Mouse (Mus musculus): ENCODE results near the gene Stard3nl. TPM values are rescaled to one million over a fixed set of nuclear protein-coding genes. Genes with fewer than 3 reads are reported as not detected.
A peak's percentile ranks its signal among the peaks of the same experiment; 100 is the strongest.

The Stard3nl gene
- polyA plus RNA-seq, 1 experiment from 2014 or later = 219 TPM

GRCm38 (mm10) chr13:19410694-19411093, 15.1 kb upstream of the Stard3nl start:
- no peaks in the 10 kb centered on the region for H3K9me3 ChIP-seq (replicated peaks)
- no peak overlapping the region for H3K4me3 ChIP-seq (replicated peaks)
- H3K27me3 ChIP-seq (replicated peaks) = no peaks in the 10 kb centered on the region
- WGBS = 87% methylated on average over 4 of the region's 4 CpGs
- no peak overlapping the region for H3K9ac ChIP-seq (replicated peaks)
- ATAC-seq (ENCODE audit: low FRiP score) = no peak
- H3K4me1 ChIP-seq = no peaks in the 10 kb centered on the region
- H3K36me3 ChIP-seq = no peaks in the 10 kb centered on the region
- H3K4me2 ChIP-seq = no peak overlapping the region
- H3K27ac ChIP-seq (replicated peaks) = no peak overlapping the region

DNA sequence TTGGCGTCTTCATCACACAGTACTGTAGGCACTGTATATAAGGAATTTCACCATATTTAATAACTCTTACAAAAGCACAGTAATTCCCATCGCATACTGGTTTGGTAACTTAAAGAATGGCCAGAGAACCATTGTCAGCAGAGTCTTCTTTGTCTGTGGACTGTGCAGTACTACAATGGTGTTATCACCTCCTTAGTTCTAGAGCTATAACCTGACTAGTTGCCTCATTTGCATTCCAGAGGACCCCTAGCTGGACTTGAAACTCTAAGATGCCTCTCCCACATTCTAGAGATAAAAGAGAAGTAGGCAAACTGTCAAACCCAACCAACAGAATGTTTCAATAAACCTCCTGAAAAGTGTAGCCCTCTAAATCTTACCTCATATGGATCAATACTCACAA, 12.4 kb upstream of the Stard3nl start:
- no peak overlapping the region for H3K4me2 ChIP-seq
- 94% methylated on average over 2 of the region's 2 CpGs for WGBS

DNA sequence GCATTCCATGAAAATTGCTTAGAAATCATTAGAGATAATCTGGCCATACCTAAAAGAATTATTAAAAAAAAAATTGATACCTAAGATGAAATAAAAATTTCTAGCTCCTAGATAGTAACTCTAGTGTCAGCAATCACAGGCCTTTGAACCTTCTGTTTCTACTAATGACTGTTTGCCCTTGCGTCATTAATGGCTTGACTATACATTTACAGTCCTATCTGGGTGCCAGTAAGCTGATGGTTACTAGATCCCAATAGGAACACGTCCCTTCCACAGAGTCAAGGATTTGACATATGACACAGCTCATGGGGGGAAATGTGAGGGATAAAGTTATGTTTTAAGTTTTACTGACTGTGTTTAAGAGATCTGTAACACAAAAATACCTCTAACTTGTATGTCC, 9.0 kb upstream of the Stard3nl start:
- Histone ChIP-seq H3K4me2 (no peak overlapping the region), H3K4me3 (replicated peaks) (no peak overlapping the region), H3K9ac (replicated peaks) (no peak overlapping the region), H3K4me1 (no peaks in the 10 kb centered on the region), H3K36me3 (no peaks in the 10 kb centered on the region), H3K9me3 (replicated peaks) (no peaks in the 10 kb centered on the region), H3K27ac (replicated peaks) (no peak overlapping the region), H3K27me3 (replicated peaks) (no peaks in the 10 kb centered on the region)
- WGBS = 79% methylated on average over 2 of the region's 2 CpGs
- ATAC-seq (ENCODE audit: low FRiP score) = no peak

More for the DNA sequence above, 12.4 kb upstream of the Stard3nl start:
- Histone ChIP-seq H3K9me3 (replicated peaks) (no peaks in the 10 kb centered on the region), H3K36me3 (no peaks in the 10 kb centered on the region), H3K27me3 (replicated peaks) (no peaks in the 10 kb centered on the region), H3K9ac (replicated peaks) (no peak overlapping the region), H3K4me3 (replicated peaks) (no peak overlapping the region), H3K27ac (replicated peaks) (no peak overlapping the region), H3K4me1 (no peaks in the 10 kb centered on the region)
- no peak for ATAC-seq (ENCODE audit: low FRiP score)

DNA sequence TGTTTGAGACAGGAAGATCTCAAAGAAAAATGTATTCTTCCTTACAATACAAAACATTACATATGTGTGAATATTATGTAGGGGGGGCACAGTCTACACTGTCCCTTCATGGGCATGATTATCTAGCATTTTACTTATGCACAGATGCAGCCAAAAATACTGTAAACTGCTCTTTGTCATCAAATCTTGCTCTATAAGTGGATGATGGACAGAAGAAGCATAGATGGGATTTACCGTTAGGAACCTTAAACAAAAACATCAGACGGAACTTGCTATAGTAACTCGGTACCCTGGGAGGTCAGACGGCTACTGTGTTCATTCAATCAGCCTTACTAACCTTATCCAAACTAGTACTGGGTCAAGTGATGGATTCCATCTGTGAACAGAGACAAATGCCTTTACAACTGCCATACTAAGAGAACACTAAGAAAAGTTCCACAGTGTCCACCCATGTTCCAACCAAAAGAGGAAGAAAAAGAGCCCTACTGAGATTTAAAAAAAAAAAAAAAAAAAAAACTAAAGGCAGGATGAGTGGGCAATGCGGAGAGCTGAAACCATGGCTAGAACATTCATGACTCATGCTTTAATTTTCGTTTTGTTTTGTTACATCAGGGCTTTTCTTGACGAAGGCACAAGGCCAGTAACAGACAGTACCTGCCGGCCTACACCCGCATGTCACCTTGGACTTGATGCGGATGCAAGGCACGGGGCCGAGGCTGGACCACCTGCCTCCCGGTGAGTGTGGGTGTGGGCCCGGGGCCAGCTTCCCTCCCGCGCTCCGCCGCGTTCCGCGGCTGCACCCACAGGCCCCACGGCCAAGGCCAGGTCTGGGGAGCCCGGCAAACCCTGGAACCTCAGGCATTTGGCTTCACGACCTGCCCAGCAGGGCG, 552 bp downstream of the Stard3nl start:
- H3K27ac ChIP-seq (replicated peaks) = peak overlapping the region; percentile 94
- peaks cover 35% of the 10 kb centered on the region for H3K4me1 ChIP-seq
- H3K27me3 ChIP-seq (replicated peaks) = no peaks in the 10 kb centered on the region
- H3K4me3 ChIP-seq (replicated peaks) = peak overlapping the region; percentile 92
- H3K9ac ChIP-seq (replicated peaks) = peak overlapping the region; percentile 96
- peak; percentile 85 for ATAC-seq (ENCODE audit: low FRiP score)
- no peaks in the 10 kb centered on the region for H3K9me3 ChIP-seq (replicated peaks)
- WGBS = under 1% methylated on average over 25 of the region's 25 CpGs
- H3K36me3 ChIP-seq = no peaks in the 10 kb centered on the region
- peak overlapping the region; percentile 65 for H3K4me2 ChIP-seq

- no peak overlapping the region for H3K27ac ChIP-seq (replicated peaks)
- no peaks in the 10 kb centered on the region for H3K36me3 ChIP-seq
- H3K9me3 ChIP-seq (replicated peaks) = no peaks in the 10 kb centered on the region
- WGBS = 74% methylated on average over 4 of the region's 4 CpGs
- H3K9ac ChIP-seq (replicated peaks) = peak overlapping the region; percentile 96
- no peak for ATAC-seq (ENCODE audit: low FRiP score)
- peak overlapping the region; percentile 26 for H3K4me3 ChIP-seq (replicated peaks)
- no peaks in the 10 kb centered on the region for H3K27me3 ChIP-seq (replicated peaks)
- peak overlapping the region; percentile 65 for H3K4me2 ChIP-seq
- peaks cover 35% of the 10 kb centered on the region for H3K4me1 ChIP-seq
Observed at GRCm38 (mm10) chr13:19394171-19394570, 1.4 kb downstream of the Stard3nl start.

DNA sequence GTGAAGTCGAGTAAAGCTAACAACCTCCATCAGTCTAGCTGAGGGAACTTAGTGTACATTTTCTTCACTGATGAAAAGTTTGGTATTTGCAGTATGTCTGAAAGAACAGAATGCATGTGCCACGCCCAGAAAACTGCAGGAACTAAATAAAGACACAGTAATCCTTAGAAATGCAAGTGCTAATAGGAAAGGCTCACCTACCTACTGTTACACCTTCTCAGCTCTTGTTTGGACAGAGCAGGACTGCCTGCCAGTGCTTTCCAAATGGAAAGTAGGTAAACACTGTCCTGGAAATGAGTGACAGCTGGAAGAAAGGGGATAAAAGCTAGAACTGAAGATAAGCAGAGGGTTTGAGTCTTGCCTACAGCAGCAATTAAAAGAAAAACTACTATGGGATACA, 1.9 kb downstream of the Stard3nl start:
- peak overlapping the region; percentile 65 for H3K4me2 ChIP-seq
- H3K9ac ChIP-seq (replicated peaks) = no peak overlapping the region
- no peak overlapping the region for H3K4me3 ChIP-seq (replicated peaks)
- no peak overlapping the region for H3K27ac ChIP-seq (replicated peaks)
- no peak for ATAC-seq (ENCODE audit: low FRiP score)
- H3K9me3 ChIP-seq (replicated peaks) = no peaks in the 10 kb centered on the region
- WGBS = 93% methylated on average over 2 of the region's 2 CpGs
- H3K4me1 ChIP-seq = peaks cover 35% of the 10 kb centered on the region
- H3K36me3 ChIP-seq = no peaks in the 10 kb centered on the region
- H3K27me3 ChIP-seq (replicated peaks) = no peaks in the 10 kb centered on the region

DNA sequence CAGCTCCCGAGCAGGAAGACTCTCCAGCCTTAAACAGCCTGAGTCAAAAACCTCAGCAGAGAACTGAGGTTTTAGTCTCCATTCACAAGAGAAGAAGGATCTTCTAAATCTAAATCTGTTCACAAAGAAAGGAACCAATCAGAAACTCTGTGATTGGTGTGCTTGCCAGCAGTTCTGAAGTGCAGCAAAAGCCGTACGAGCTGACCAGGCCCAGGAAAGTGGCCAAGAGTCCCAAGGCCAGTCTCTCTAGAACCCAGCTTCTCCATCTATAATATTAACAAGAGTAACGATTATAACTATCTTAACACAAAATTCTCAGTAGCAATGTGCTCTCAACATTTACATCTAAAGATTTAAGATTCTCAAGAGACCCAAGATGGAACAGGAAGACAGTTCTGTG, 4.0 kb downstream of the Stard3nl start:
- peaks cover 29% of the 10 kb centered on the region for H3K4me1 ChIP-seq
- no peak for ATAC-seq (ENCODE audit: low FRiP score)
- no peak overlapping the region for H3K27ac ChIP-seq (replicated peaks)
- WGBS = 81% methylated on average over 4 of the region's 4 CpGs
- no peaks in the 10 kb centered on the region for H3K27me3 ChIP-seq (replicated peaks)
- no peaks in the 10 kb centered on the region for H3K36me3 ChIP-seq
- H3K9me3 ChIP-seq (replicated peaks) = no peaks in the 10 kb centered on the region
- no peak overlapping the region for H3K9ac ChIP-seq (replicated peaks)
- no peak overlapping the region for H3K4me2 ChIP-seq
- no peak overlapping the region for H3K4me3 ChIP-seq (replicated peaks)

GRCm38 (mm10) chr13:19390296-19390695, 5.3 kb downstream of the Stard3nl start:
- no peak for ATAC-seq (ENCODE audit: low FRiP score)

GRCm38 (mm10) chr13:19389896-19390295, 5.7 kb downstream of the Stard3nl start:
- H3K27ac ChIP-seq (replicated peaks) = no peak overlapping the region
- H3K4me1 ChIP-seq = peaks cover 29% of the 10 kb centered on the region
- H3K36me3 ChIP-seq = no peaks in the 10 kb centered on the region
- H3K4me3 ChIP-seq (replicated peaks) = no peak overlapping the region
- H3K9me3 ChIP-seq (replicated peaks) = no peaks in the 10 kb centered on the region
- H3K27me3 ChIP-seq (replicated peaks) = no peaks in the 10 kb centered on the region
- 42% methylated on average over 12 of the region's 12 CpGs for WGBS
- no peak for ATAC-seq (ENCODE audit: low FRiP score)
- no peak overlapping the region for H3K9ac ChIP-seq (replicated peaks)
- H3K4me2 ChIP-seq = no peak overlapping the region

More at GRCm38 (mm10) chr13:19390296-19390695, 5.3 kb downstream of the Stard3nl start:
- no peak overlapping the region for H3K4me3 ChIP-seq (replicated peaks)
- WGBS = 54% methylated on average over 4 of the region's 4 CpGs
- no peaks in the 10 kb centered on the region for H3K27me3 ChIP-seq (replicated peaks)
- H3K4me1 ChIP-seq = peaks cover 29% of the 10 kb centered on the region
- no peak overlapping the region for H3K27ac ChIP-seq (replicated peaks)
- H3K9me3 ChIP-seq (replicated peaks) = no peaks in the 10 kb centered on the region
- no peaks in the 10 kb centered on the region for H3K36me3 ChIP-seq
- H3K4me2 ChIP-seq = no peak overlapping the region
- H3K9ac ChIP-seq (replicated peaks) = no peak overlapping the region

DNA sequence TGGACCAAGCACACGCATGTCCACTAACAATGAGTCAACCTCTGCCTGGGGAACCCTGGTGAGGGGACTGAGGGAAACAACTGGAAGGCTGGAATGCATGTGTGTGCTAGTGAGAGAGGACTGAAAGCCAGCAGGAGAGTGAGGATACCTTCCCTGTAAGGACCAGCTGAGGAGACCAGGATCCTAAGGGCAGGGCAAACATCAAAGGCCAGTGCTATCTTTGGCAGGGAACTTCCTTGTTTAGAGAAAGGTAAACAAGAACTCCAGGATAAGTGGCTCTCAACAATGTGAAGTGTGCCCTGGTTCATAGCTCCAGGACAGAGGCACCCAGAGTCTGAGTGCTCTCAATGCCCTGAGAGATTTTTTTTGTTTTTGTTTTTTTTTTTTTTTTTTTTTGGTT, 6.2 kb downstream of the Stard3nl start:
- Histone ChIP-seq H3K27me3 (replicated peaks) (no peaks in the 10 kb centered on the region), H3K4me1 (peaks cover 27% of the 10 kb centered on the region), H3K4me2 (no peak overlapping the region), H3K27ac (replicated peaks) (no peak overlapping the region), H3K9me3 (replicated peaks) (no peaks in the 10 kb centered on the region), H3K9ac (replicated peaks) (no peak overlapping the region), H3K36me3 (no peaks in the 10 kb centered on the region), H3K4me3 (replicated peaks) (no peak overlapping the region)
- 83% methylated on average over 1 of the region's 1 CpGs for WGBS
- no peak for ATAC-seq (ENCODE audit: low FRiP score)

GRCm38 (mm10) chr13:19385226-19385625, 10.4 kb downstream of the Stard3nl start:
- Histone ChIP-seq H3K36me3 (no peaks in the 10 kb centered on the region), H3K27ac (replicated peaks) (no peak overlapping the region), H3K4me2 (no peak overlapping the region), H3K4me3 (replicated peaks) (no peak overlapping the region), H3K9me3 (replicated peaks) (no peaks in the 10 kb centered on the region), H3K27me3 (replicated peaks) (no peaks in the 10 kb centered on the region), H3K9ac (replicated peaks) (no peak overlapping the region), H3K4me1 (0 out of 2 replicates have a peak, but pooled peaks cover 3% of the 10 kb centered on the region)
- WGBS = 96% methylated on average over 4 of the region's 4 CpGs
- no peak for ATAC-seq (ENCODE audit: low FRiP score)

DNA sequence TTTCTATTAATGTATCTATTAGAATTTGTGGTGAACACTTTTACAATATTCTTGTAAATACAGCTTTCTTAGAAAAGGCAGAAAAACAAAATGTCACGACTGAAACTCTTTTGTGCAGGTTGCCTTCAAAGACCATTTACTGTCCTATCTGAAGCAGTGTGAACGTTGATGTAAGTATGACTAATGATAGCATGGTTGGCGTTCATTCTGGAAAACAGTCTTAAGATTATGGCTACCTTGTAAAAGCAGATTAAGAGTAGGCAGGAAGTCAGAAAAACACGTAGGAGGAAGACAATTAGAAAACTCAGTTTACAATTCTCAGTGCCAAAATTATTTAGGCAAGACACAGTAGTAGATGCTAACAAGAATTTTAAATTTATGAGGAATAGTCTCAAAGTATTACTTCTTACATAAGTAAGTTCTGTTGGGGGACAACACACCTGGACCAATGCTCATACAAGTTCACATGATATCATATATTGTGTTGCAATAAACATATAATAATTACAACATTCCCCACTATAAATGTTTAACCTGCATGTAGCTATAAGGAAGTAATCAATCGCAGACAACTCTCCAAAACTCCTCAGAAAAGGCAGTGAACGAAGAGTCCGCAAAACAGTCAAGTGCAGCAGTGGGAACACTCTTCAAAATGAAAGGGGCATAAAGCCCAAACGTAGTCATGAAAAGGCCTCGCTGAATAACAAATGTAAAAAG, 14.3 kb downstream of the Stard3nl start:
- Histone ChIP-seq H3K9me3 (replicated peaks) (no peaks in the 10 kb centered on the region), H3K36me3 (no peaks in the 10 kb centered on the region), H3K4me2 (no peak overlapping the region), H3K27ac (replicated peaks) (no peak overlapping the region), H3K4me1 (peaks cover 6% of the 10 kb centered on the region; the same call in 1 of the 2 replicates), H3K27me3 (replicated peaks) (no peaks in the 10 kb centered on the region), H3K4me3 (replicated peaks) (no peak overlapping the region), H3K9ac (replicated peaks) (no peak overlapping the region)
- 85% methylated on average over 9 of the region's 9 CpGs for WGBS
- no peak for ATAC-seq (ENCODE audit: low FRiP score)
